Mouse (Mus musculus): Measurements from ENCODE around the gene Otud4. TPM values are rescaled to one million over a fixed set of nuclear protein-coding genes. Genes with fewer than 3 reads are reported as not detected.
"Not testable (repeated sequence)": the region's sequence is repeated elsewhere in the genome, so short reads cannot be mapped to it uniquely, and the experiment has no call there.

The Otud4 gene
- polyA plus RNA-seq, 1 experiment from 2014 or later: 20.6 TPM

- WGBS: 86% methylated on average over 1 of the region's 1 CpGs
- H3K9ac ChIP-seq (ENCODE audit: low read length): no peak overlapping the region
- peak; percentile 44 for DNase-seq (ENCODE audit: low spot score)
- H3K4me2 ChIP-seq (ENCODE audit: low read depth, severe bottlenecking): no peak overlapping the region
- no peak overlapping the region for H3K27ac ChIP-seq (replicated peaks; ENCODE audit: low read depth, low read length)
- no peak overlapping the region for H3K4me3 ChIP-seq (ENCODE audit: low read depth, low read length)
- no peaks in the 10 kb centered on the region for H3K4me1 ChIP-seq (ENCODE audit: control insufficient read depth, insufficient read depth, low read length)
- no peaks in the 10 kb centered on the region for H3K27me3 ChIP-seq (ENCODE audit: control insufficient read depth, insufficient read depth, low read length)
- no peak for ATAC-seq (ENCODE audit: insufficient number of reproducible peaks, low FRiP score, low TSS enrichment, low read depth)
- H3K9me3 ChIP-seq (ENCODE audit: control insufficient read depth, low read length): no peaks in the 10 kb centered on the region
- H3K36me3 ChIP-seq (ENCODE audit: control insufficient read depth, insufficient read depth, low read length): peaks cover 7% of the 10 kb centered on the region; the same call in 1 of the 2 replicates
Measured at GRCm38 (mm10) chr8:79650158-79650814, 10.9 kb downstream of the Otud4 start.

- 93% methylated on average over 4 of the region's 4 CpGs for WGBS
- no peak overlapping the region for H3K4me3 ChIP-seq (ENCODE audit: low read depth, low read length)
- H3K9ac ChIP-seq (ENCODE audit: low read length): no peak overlapping the region
- no peak overlapping the region for H3K27ac ChIP-seq (replicated peaks; ENCODE audit: low read depth, low read length)
- no peak overlapping the region for H3K4me2 ChIP-seq (ENCODE audit: low read depth, severe bottlenecking)
- DNase-seq (ENCODE audit: low spot score): no peak
- H3K27me3 ChIP-seq (ENCODE audit: control insufficient read depth, insufficient read depth, low read length): no peaks in the 10 kb centered on the region
- H3K36me3 ChIP-seq (ENCODE audit: control insufficient read depth, insufficient read depth, low read length): peaks cover 11% of the 10 kb centered on the region; the same call in 1 of the 2 replicates
- no peaks in the 10 kb centered on the region for H3K4me1 ChIP-seq (ENCODE audit: control insufficient read depth, insufficient read depth, low read length)
- no peak for ATAC-seq (ENCODE audit: insufficient number of reproducible peaks, low FRiP score, low TSS enrichment, low read depth)
- H3K9me3 ChIP-seq (ENCODE audit: control insufficient read depth, low read length): no peaks in the 10 kb centered on the region
Measured at GRCm38 (mm10) chr8:79653736-79654135, 14.3 kb downstream of the Otud4 start.

- H3K9me3 ChIP-seq (ENCODE audit: control insufficient read depth, low read length); H3K27me3 ChIP-seq (ENCODE audit: control insufficient read depth, insufficient read depth, low read length); H3K4me3 ChIP-seq (ENCODE audit: low read depth, low read length); H3K9ac ChIP-seq (ENCODE audit: low read length); H3K4me1 ChIP-seq (ENCODE audit: control insufficient read depth, insufficient read depth, low read length); ATAC-seq (ENCODE audit: insufficient number of reproducible peaks, low FRiP score, low TSS enrichment, low read depth); DNase-seq (ENCODE audit: low spot score); H3K27ac ChIP-seq (replicated peaks; ENCODE audit: low read depth, low read length); H3K4me2 ChIP-seq (ENCODE audit: low read depth, severe bottlenecking): not testable (repeated sequence)
- WGBS: 84% methylated on average over 4 of the region's 4 CpGs
- peaks cover 13% of the 10 kb centered on the region; the same call in 1 of the 2 replicates for H3K36me3 ChIP-seq (ENCODE audit: control insufficient read depth, insufficient read depth, low read length)
Measured at GRCm38 (mm10) chr8:79658715-79659114, 19.3 kb downstream of the Otud4 start.

GRCm38 (mm10) chr8:79676461-79676860 is 37.0 kb downstream of the Otud4 start:
- peaks cover 4% of the 10 kb centered on the region; the same call in 1 of the 2 replicates for H3K36me3 ChIP-seq (ENCODE audit: control insufficient read depth, insufficient read depth, low read length)

GRCm38 (mm10) chr8:79679005-79679404 is 39.6 kb downstream of the Otud4 start:
- no peak for DNase-seq (ENCODE audit: low spot score)
- Histone ChIP-seq H3K9ac (ENCODE audit: low read length) (no peak overlapping the region), H3K36me3 (ENCODE audit: control insufficient read depth, insufficient read depth, low read length) (peaks cover 3% of the 10 kb centered on the region; the same call in 1 of the 2 replicates), H3K4me3 (ENCODE audit: low read depth, low read length) (no peak overlapping the region), H3K27me3 (ENCODE audit: control insufficient read depth, insufficient read depth, low read length) (no peaks in the 10 kb centered on the region), H3K9me3 (ENCODE audit: control insufficient read depth, low read length) (no peaks in the 10 kb centered on the region), H3K4me1 (ENCODE audit: control insufficient read depth, insufficient read depth, low read length) (0 out of 2 replicates have a peak, but pooled peaks cover 2% of the 10 kb centered on the region), H3K4me2 (ENCODE audit: low read depth, severe bottlenecking) (no peak overlapping the region), H3K27ac (replicated peaks; ENCODE audit: low read depth, low read length) (no peak overlapping the region)
- no peak for ATAC-seq (ENCODE audit: insufficient number of reproducible peaks, low FRiP score, low TSS enrichment, low read depth)
- WGBS: 67% methylated on average over 5 of the region's 5 CpGs

More at GRCm38 (mm10) chr8:79676461-79676860, 37.0 kb downstream of the Otud4 start:
- no peaks in the 10 kb centered on the region for H3K27me3 ChIP-seq (ENCODE audit: control insufficient read depth, insufficient read depth, low read length)
- 86% methylated on average over 4 of the region's 4 CpGs for WGBS
- H3K9ac ChIP-seq (ENCODE audit: low read length): no peak overlapping the region
- H3K4me1 ChIP-seq (ENCODE audit: control insufficient read depth, insufficient read depth, low read length): 0 out of 2 replicates have a peak, but pooled peaks cover 2% of the 10 kb centered on the region
- H3K27ac ChIP-seq (replicated peaks; ENCODE audit: low read depth, low read length): no peak overlapping the region
- no peak overlapping the region for H3K4me2 ChIP-seq (ENCODE audit: low read depth, severe bottlenecking)
- no peak for DNase-seq (ENCODE audit: low spot score)
- ATAC-seq (ENCODE audit: insufficient number of reproducible peaks, low FRiP score, low TSS enrichment, low read depth): no peak
- no peak overlapping the region for H3K4me3 ChIP-seq (ENCODE audit: low read depth, low read length)
- H3K9me3 ChIP-seq (ENCODE audit: control insufficient read depth, low read length): no peaks in the 10 kb centered on the region

- not testable (repeated sequence) for DNase-seq (ENCODE audit: low spot score); H3K36me3 ChIP-seq (ENCODE audit: control insufficient read depth, insufficient read depth, low read length); H3K9ac ChIP-seq (ENCODE audit: low read length); H3K27me3 ChIP-seq (ENCODE audit: control insufficient read depth, insufficient read depth, low read length); H3K27ac ChIP-seq (replicated peaks; ENCODE audit: low read depth, low read length); H3K9me3 ChIP-seq (ENCODE audit: control insufficient read depth, low read length); ATAC-seq (ENCODE audit: insufficient number of reproducible peaks, low FRiP score, low TSS enrichment, low read depth); H3K4me1 ChIP-seq (ENCODE audit: control insufficient read depth, insufficient read depth, low read length); H3K4me3 ChIP-seq (ENCODE audit: low read depth, low read length)
- 53% methylated on average over 10 of the region's 10 CpGs for WGBS
- H3K4me2 ChIP-seq (ENCODE audit: low read depth, severe bottlenecking): peak overlapping the region; percentile 66
Measured at GRCm38 (mm10) chr8:79680083-79680482, 40.7 kb downstream of the Otud4 start.

GRCm38 (mm10) chr8:79680555-79680954 is 41.1 kb downstream of the Otud4 start:
- 0 out of 2 replicates have a peak overlapping the region, but pooled peaks have one; percentile 27 for H3K9ac ChIP-seq (ENCODE audit: low read length)
- H3K4me1 ChIP-seq (ENCODE audit: control insufficient read depth, insufficient read depth, low read length): 0 out of 2 replicates have a peak, but pooled peaks cover 2% of the 10 kb centered on the region
- DNase-seq (ENCODE audit: low spot score): peak; percentile 51
- no peak for ATAC-seq (ENCODE audit: insufficient number of reproducible peaks, low FRiP score, low TSS enrichment, low read depth)
- 10% methylated on average over 34 of the region's 34 CpGs for WGBS
- H3K9me3 ChIP-seq (ENCODE audit: control insufficient read depth, low read length): no peaks in the 10 kb centered on the region
- peak overlapping the region; percentile 29 for H3K4me3 ChIP-seq (ENCODE audit: low read depth, low read length)
- H3K27me3 ChIP-seq (ENCODE audit: control insufficient read depth, insufficient read depth, low read length): no peaks in the 10 kb centered on the region
- H3K4me2 ChIP-seq (ENCODE audit: low read depth, severe bottlenecking): peak overlapping the region; percentile 66
- peaks cover 8% of the 10 kb centered on the region; the same call in 1 of the 2 replicates for H3K36me3 ChIP-seq (ENCODE audit: control insufficient read depth, insufficient read depth, low read length)
- H3K27ac ChIP-seq (replicated peaks; ENCODE audit: low read depth, low read length): no peak overlapping the region

GRCm38 (mm10) chr8:79680965-79681364 is 41.5 kb downstream of the Otud4 start:
- DNase-seq (ENCODE audit: low spot score) (no peak), ATAC-seq (ENCODE audit: insufficient number of reproducible peaks, low FRiP score, low TSS enrichment, low read depth) (no peak)
- Histone ChIP-seq H3K9ac (ENCODE audit: low read length) (no peak overlapping the region), H3K9me3 (ENCODE audit: control insufficient read depth, low read length) (no peaks in the 10 kb centered on the region), H3K4me1 (ENCODE audit: control insufficient read depth, insufficient read depth, low read length) (0 out of 2 replicates have a peak, but pooled peaks cover 2% of the 10 kb centered on the region), H3K36me3 (ENCODE audit: control insufficient read depth, insufficient read depth, low read length) (peaks cover 8% of the 10 kb centered on the region; the same call in 1 of the 2 replicates), H3K4me2 (ENCODE audit: low read depth, severe bottlenecking) (peak overlapping the region; percentile 66), H3K27ac (replicated peaks; ENCODE audit: low read depth, low read length) (no peak overlapping the region), H3K4me3 (ENCODE audit: low read depth, low read length) (peak overlapping the region; percentile 29), H3K27me3 (ENCODE audit: control insufficient read depth, insufficient read depth, low read length) (no peaks in the 10 kb centered on the region)
- WGBS: 37% methylated on average over 2 of the region's 2 CpGs

All from limb, embryonic 11.5 days (tissue).